Mouse (Mus musculus): Measurements from ENCODE around the gene Emx2. TPM values are rescaled to one million over a fixed set of nuclear protein-coding genes. Genes with fewer than 3 reads are reported as not detected.

The Emx2 gene
- polyA plus RNA-seq, 1 experiment from 2014 or later, result not detected

DNA sequence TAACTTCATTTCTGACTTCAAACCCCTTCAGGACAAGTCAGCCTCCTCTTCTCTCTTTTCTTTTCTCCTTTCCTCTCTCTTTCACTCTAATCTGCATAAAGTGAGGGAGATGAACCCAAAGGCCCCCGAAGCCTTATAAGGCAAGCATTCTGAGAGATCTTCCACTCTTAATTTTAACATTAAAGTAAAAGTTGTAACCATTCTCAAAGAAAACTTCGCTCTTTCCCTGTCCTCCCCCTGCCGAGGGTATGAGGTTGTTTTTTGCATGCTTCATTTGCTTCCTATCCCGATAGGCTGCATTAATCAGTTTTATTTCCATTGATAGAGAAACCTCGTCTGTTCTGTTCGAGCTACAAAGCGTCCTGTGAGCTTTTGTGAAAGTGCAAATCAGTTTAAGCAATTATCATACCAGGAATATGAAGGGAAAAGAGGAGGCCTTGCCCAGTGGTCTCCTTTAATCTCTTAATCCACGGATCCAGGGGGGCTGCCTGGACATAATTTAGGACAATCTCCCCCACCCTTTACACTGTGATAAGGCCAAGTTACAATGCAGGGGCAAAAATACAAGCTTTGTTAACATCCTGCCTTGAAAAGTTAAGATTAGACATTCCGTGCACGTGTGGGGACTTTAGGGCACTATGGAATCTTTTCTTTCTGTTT, 7.7 kb downstream of the Emx2 start:
- no peak for TF ChIP-seq CTCF (IDR thresholded peaks at IDR 0.05; ENCODE audit: low read depth)
- no peak overlapping the region for H3K4me3 ChIP-seq (ENCODE audit: low read depth, low read length)
- H3K27ac ChIP-seq (ENCODE audit: low read depth, low read length), result no peak overlapping the region
- 3% methylated on average over 10 of the region's 10 CpGs for WGBS
- ATAC-seq, result no peak
- peaks cover 99% of the 10 kb centered on the region for H3K27me3 ChIP-seq (replicated peaks; ENCODE audit: control insufficient read depth, insufficient read depth, low read length)
- H3K9me3 ChIP-seq (ENCODE audit: control insufficient read depth), result no peaks in the 10 kb centered on the region
- H3K4me1 ChIP-seq (replicated peaks; ENCODE audit: control insufficient read depth, insufficient read depth, low read length), result no peaks in the 10 kb centered on the region
- H3K4me2 ChIP-seq (replicated peaks; ENCODE audit: low read depth), result no peak overlapping the region
- no peak overlapping the region for H3K9ac ChIP-seq (ENCODE audit: low read depth, low read length)
- H3K36me3 ChIP-seq (ENCODE audit: control insufficient read depth, insufficient read depth), result no peaks in the 10 kb centered on the region

DNA sequence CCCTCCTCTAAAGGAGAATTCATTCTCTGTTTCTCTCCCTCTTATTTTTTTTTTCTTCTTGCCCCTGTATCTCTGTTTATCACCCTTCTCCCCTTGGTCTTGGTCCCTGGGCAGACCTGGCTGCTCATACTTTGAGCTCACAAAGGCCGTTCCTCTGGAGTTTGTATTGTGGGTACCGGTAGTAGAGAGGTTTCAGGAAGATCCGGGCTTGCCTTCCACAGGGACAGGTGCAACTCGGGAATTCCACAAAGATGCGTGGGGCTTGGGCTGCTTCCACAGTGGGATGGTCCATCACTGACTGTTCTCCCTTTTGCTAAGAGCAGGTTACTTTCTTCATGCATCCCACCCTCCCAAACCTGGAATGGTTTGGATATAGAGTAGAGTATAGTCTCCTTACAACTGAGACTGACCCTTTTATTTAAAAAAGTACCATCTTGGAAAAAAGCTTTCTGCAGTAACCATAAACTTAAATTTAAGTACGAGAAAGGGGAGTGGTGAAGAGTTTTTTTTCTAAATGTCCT, 8.3 kb downstream of the Emx2 start:
- no peak overlapping the region for H3K4me3 ChIP-seq (ENCODE audit: low read depth, low read length)
- no peak overlapping the region for H3K9ac ChIP-seq (ENCODE audit: low read depth, low read length)
- no peak for TF ChIP-seq CTCF (IDR thresholded peaks at IDR 0.05; ENCODE audit: low read depth)
- no peak overlapping the region for H3K27ac ChIP-seq (ENCODE audit: low read depth, low read length)
- 3% methylated on average over 6 of the region's 6 CpGs for WGBS
- H3K4me2 ChIP-seq (replicated peaks; ENCODE audit: low read depth), result no peak overlapping the region
- ATAC-seq, result no peak
- peaks cover 99% of the 10 kb centered on the region for H3K27me3 ChIP-seq (replicated peaks; ENCODE audit: control insufficient read depth, insufficient read depth, low read length)
- H3K4me1 ChIP-seq (replicated peaks; ENCODE audit: control insufficient read depth, insufficient read depth, low read length), result no peaks in the 10 kb centered on the region
- no peaks in the 10 kb centered on the region for H3K36me3 ChIP-seq (ENCODE audit: control insufficient read depth, insufficient read depth)
- H3K9me3 ChIP-seq (ENCODE audit: control insufficient read depth), result no peaks in the 10 kb centered on the region

DNA sequence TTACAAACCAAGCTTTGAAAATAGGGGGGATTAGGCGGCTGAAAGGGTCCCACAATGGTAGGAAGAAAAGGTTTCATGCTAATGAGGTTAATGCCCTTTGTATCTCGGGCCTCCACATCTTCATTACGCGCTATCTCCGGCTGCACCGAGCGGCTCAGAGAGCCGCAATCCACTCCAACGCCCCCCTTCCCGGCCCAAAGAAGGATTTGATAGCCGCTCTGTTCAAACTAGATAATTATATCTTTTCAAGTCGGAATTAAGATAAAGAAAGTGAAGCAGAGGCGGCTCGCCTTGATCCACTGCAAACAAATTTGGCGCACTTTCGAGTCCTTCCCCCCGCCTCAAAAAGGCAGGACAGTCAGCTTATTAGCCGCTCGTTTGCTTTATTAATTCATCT, 8.8 kb downstream of the Emx2 start:
- Histone ChIP-seq H3K4me2 (replicated peaks; ENCODE audit: low read depth) (no peak overlapping the region), H3K27ac (ENCODE audit: low read depth, low read length) (no peak overlapping the region), H3K27me3 (replicated peaks; ENCODE audit: control insufficient read depth, insufficient read depth, low read length) (peaks cover 99% of the 10 kb centered on the region), H3K4me3 (ENCODE audit: low read depth, low read length) (no peak overlapping the region), H3K9ac (ENCODE audit: low read depth, low read length) (no peak overlapping the region), H3K9me3 (ENCODE audit: control insufficient read depth) (no peaks in the 10 kb centered on the region), H3K4me1 (replicated peaks; ENCODE audit: control insufficient read depth, insufficient read depth, low read length) (no peaks in the 10 kb centered on the region), H3K36me3 (ENCODE audit: control insufficient read depth, insufficient read depth) (no peaks in the 10 kb centered on the region)
- 2% methylated on average over 19 of the region's 19 CpGs for WGBS
- ATAC-seq, result no peak
- TF ChIP-seq CTCF (IDR thresholded peaks at IDR 0.05; ENCODE audit: low read depth), result no peak

DNA sequence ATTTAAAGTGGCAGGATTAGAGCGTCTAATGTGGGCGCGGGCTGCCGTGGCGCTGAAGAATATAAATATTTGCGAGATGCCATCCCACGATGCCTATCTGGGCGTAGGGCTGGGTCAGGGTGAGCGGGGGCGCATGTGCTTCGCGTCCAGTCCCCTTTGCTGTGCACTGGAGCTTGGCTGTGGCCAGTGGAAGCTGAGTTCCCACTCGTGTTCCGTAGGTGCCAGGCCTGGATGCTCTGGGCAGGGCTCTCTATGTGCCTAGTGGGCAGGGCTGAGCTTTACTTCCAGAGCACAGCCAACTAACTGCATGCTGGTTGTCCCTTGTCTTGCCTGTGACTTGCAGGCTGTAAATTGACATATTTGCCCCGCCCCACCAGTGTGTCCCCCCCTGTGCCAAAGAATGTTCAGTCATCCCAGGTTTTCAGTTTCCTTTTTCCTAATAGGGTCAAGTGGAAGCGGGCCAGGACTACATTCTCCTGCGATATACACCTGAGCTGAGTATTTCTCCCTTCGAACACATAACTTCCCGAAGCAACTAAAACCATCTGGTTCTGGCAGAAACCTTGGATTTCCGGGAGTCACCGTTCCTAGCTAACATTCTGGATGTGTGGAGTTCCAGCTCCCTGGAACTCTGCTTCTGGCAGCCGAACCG, 9.4 kb downstream of the Emx2 start:
- no peak overlapping the region for H3K27ac ChIP-seq (ENCODE audit: low read depth, low read length)
- H3K9ac ChIP-seq (ENCODE audit: low read depth, low read length), result no peak overlapping the region
- no peaks in the 10 kb centered on the region for H3K4me1 ChIP-seq (replicated peaks; ENCODE audit: control insufficient read depth, insufficient read depth, low read length)
- no peak overlapping the region for H3K4me3 ChIP-seq (ENCODE audit: low read depth, low read length)
- H3K36me3 ChIP-seq (ENCODE audit: control insufficient read depth, insufficient read depth), result no peaks in the 10 kb centered on the region
- peaks cover 97% of the 10 kb centered on the region for H3K27me3 ChIP-seq (replicated peaks; ENCODE audit: control insufficient read depth, insufficient read depth, low read length)
- no peak for TF ChIP-seq CTCF (IDR thresholded peaks at IDR 0.05; ENCODE audit: low read depth)
- ATAC-seq, result no peak
- H3K4me2 ChIP-seq (replicated peaks; ENCODE audit: low read depth), result no peak overlapping the region
- WGBS, result 1% methylated on average over 23 of the region's 23 CpGs
- H3K9me3 ChIP-seq (ENCODE audit: control insufficient read depth), result no peaks in the 10 kb centered on the region

DNA sequence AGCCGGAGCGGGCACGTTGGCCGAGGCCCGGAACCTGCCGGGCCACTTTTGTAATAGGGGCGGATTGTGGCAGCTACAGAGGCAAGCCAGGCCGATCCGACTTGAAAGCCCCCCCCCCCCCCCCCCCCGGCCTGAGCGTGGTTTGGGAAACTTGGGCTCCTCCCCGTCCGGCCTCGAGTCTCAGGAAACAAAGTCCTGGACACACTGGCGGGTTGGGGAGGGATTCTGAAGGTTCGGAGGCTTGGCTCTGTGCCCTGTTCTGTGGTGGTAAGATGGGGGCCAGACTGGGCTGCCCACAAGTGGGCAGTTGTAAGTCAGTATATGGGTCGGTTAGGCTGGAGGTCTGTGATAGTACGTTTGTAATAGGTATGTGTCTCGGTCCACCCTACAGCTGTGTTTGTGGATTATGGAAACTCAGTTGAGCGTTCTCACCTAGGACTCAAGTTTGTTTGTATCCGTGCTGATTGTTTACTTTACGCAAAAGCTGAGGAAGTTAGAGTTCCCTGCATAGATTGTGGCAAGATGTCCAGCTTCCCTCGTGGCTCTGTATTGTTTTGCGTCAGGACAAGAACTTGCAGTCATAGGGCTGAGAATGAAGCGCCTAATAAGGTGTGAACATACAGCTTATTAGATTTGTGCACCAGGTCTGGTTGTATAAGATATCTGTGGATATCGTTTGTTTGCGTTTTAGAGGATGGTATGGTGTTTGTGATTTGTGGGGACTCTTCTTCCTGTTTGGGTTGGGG, 10.1 kb downstream of the Emx2 start:
- no peak overlapping the region for H3K4me2 ChIP-seq (replicated peaks; ENCODE audit: low read depth)
- no peak overlapping the region for H3K9ac ChIP-seq (ENCODE audit: low read depth, low read length)

More for the DNA sequence above, 10.1 kb downstream of the Emx2 start:
- H3K36me3 ChIP-seq (ENCODE audit: control insufficient read depth, insufficient read depth), result no peaks in the 10 kb centered on the region
- no peaks in the 10 kb centered on the region for H3K4me1 ChIP-seq (replicated peaks; ENCODE audit: control insufficient read depth, insufficient read depth, low read length)
- no peak for TF ChIP-seq CTCF (IDR thresholded peaks at IDR 0.05; ENCODE audit: low read depth)
- no peak overlapping the region for H3K27ac ChIP-seq (ENCODE audit: low read depth, low read length)
- WGBS, result 3% methylated on average over 26 of the region's 27 CpGs
- peaks cover 97% of the 10 kb centered on the region for H3K27me3 ChIP-seq (replicated peaks; ENCODE audit: control insufficient read depth, insufficient read depth, low read length)
- H3K9me3 ChIP-seq (ENCODE audit: control insufficient read depth), result no peaks in the 10 kb centered on the region
- no peak for ATAC-seq
- H3K4me3 ChIP-seq (ENCODE audit: low read depth, low read length), result no peak overlapping the region

Measured in intestine, postnatal 0 days (tissue).